Mouse (Mus musculus) ES-Bruce4 (cell line): Measurements from ENCODE around the gene Abca12. TPM values are rescaled to one million over a fixed set of nuclear protein-coding genes. Genes with fewer than 3 reads are reported as not detected.

Experiments used
- H3K27ac ChIP-seq: 2 replicates; pipeline ENCODE4 v1.5.1; 2012; ENCODE audit warnings: low read length, inconsistent platforms; ENCODE audit not compliant: insufficient read depth
- H3K27me3 ChIP-seq: 2 replicates; pipeline ENCODE4 v1.6.1; 2012; ENCODE audit warnings: mild to moderate bottlenecking, low read length, inconsistent platforms; ENCODE audit not compliant: control insufficient read depth, poor library complexity, insufficient read depth, severe bottlenecking
- H3K36me3 ChIP-seq: 2 replicates; pipeline ENCODE4 v1.6.1; 2012; ENCODE audit warnings: inconsistent platforms, mild to moderate bottlenecking, low read length, moderate library complexity; ENCODE audit not compliant: control insufficient read depth, poor library complexity, insufficient read depth, severe bottlenecking
- H3K4me1 ChIP-seq: one replicate; pipeline ENCODE4 v1.8.1; 2011; ENCODE audit warnings: low read length; ENCODE audit not compliant: control insufficient read depth, insufficient read depth
- H3K4me3 ChIP-seq: 2 replicates; pipeline ENCODE4 v1.5.1; 2011; ENCODE audit warnings: low read depth, mild to moderate bottlenecking, low read length
- H3K9ac ChIP-seq: 2 replicates; pipeline ENCODE4 v1.6.1; 2012; ENCODE audit warnings: low read depth, mild to moderate bottlenecking, inconsistent platforms; ENCODE audit not compliant: poor library complexity, severe bottlenecking
- H3K9me3 ChIP-seq: replicated peaks from 2 replicates; pipeline ENCODE4 v1.6.1; 2012; ENCODE audit warnings: mild to moderate bottlenecking, low read length, inconsistent platforms; ENCODE audit not compliant: control insufficient read depth, poor library complexity, insufficient read depth, severe bottlenecking
- CTCF ChIP-seq: IDR thresholded peaks from one replicate; pipeline ENCODE4 v1.8.1; 2011; ENCODE audit warnings: low read depth, low read length
- EP300 ChIP-seq: IDR thresholded peaks from 2 replicates; pipeline ENCODE4 v1.6.1; 2011; ENCODE audit warnings: low read depth, low read length; ENCODE audit not compliant: insufficient read depth
- POLR2A ChIP-seq: IDR thresholded peaks from one replicate; pipeline ENCODE4 v1.8.1; 2011; ENCODE audit warnings: low read length; ENCODE audit not compliant: insufficient read depth
- polyA plus RNA-seq: library from polyadenylated mRNA; stranded (reverse); fragments of >200 nt; gene quantifications from 2 replicates; pipeline ENCODE4 v1.2.4, GENCODE M21; 2011; ENCODE audit warnings: low read depth; ENCODE audit not compliant: missing spikeins, insufficient read depth, insufficient read length

The Abca12 gene
- polyA plus RNA-seq, 1 experiment, result 0.24 TPM

GRCm38 (mm10) chr1:71270083-71270482, 144.6 kb downstream of the Abca12 start:
- no peak for TF ChIP-seq POLR2A
- no peak for TF ChIP-seq CTCF
- no peak for TF ChIP-seq EP300
- Histone ChIP-seq H3K9ac (no peak overlapping the region), H3K9me3 (no peaks in the 10 kb centered on the region)

GRCm38 (mm10) chr1:71266630-71267029, 148.1 kb downstream of the Abca12 start:
- H3K9ac ChIP-seq, result no peak overlapping the region
- no peaks in the 10 kb centered on the region for H3K9me3 ChIP-seq
- H3K27me3 ChIP-seq, result no peaks in the 10 kb centered on the region
- H3K36me3 ChIP-seq, result no peaks in the 10 kb centered on the region
- H3K4me3 ChIP-seq, result no peak overlapping the region
- H3K4me1 ChIP-seq, result no peaks in the 10 kb centered on the region
- H3K27ac ChIP-seq, result no peak overlapping the region
- TF ChIP-seq EP300 (no peak), CTCF (no peak), POLR2A (no peak)

More at GRCm38 (mm10) chr1:71270083-71270482, 144.6 kb downstream of the Abca12 start:
- Histone ChIP-seq H3K27me3 (no peaks in the 10 kb centered on the region), H3K4me1 (no peaks in the 10 kb centered on the region), H3K36me3 (no peaks in the 10 kb centered on the region), H3K27ac (no peak overlapping the region), H3K4me3 (no peak overlapping the region)

- Histone ChIP-seq H3K9me3 (no peaks in the 10 kb centered on the region), H3K27ac (no peak overlapping the region), H3K9ac (no peak overlapping the region), H3K36me3 (no peaks in the 10 kb centered on the region), H3K27me3 (no peaks in the 10 kb centered on the region), H3K4me1 (no peaks in the 10 kb centered on the region), H3K4me3 (no peak overlapping the region)
- no peak for TF ChIP-seq POLR2A
- no peak for TF ChIP-seq CTCF
- no peak for TF ChIP-seq EP300
Observed at GRCm38 (mm10) chr1:71263532-71263931, 151.2 kb downstream of the Abca12 start.

GRCm38 (mm10) chr1:71244647-71245046, 170.1 kb downstream of the Abca12 start:
- Histone ChIP-seq H3K9ac (no peak overlapping the region), H3K9me3 (no peaks in the 10 kb centered on the region), H3K4me1 (peaks cover 3% of the 10 kb centered on the region), H3K27me3 (no peaks in the 10 kb centered on the region; the same call in none of the 2 replicates), H3K36me3 (no peaks in the 10 kb centered on the region), H3K27ac (no peak overlapping the region), H3K4me3 (no peak overlapping the region)
- no peak for TF ChIP-seq CTCF
- peak; percentile 64; the same call in 1 of the 2 replicates for TF ChIP-seq EP300
- no peak for TF ChIP-seq POLR2A

- no peaks in the 10 kb centered on the region for H3K9me3 ChIP-seq
- H3K27me3 ChIP-seq, result no peaks in the 10 kb centered on the region; the same call in 1 of the 2 replicates
- H3K36me3 ChIP-seq, result no peaks in the 10 kb centered on the region
- no peak overlapping the region for H3K9ac ChIP-seq
- H3K4me3 ChIP-seq, result no peak overlapping the region
- peaks cover 3% of the 10 kb centered on the region for H3K4me1 ChIP-seq
- TF ChIP-seq EP300 (no peak), CTCF (no peak), POLR2A (no peak)
- no peak overlapping the region for H3K27ac ChIP-seq
Observed at GRCm38 (mm10) chr1:71241396-71241795, 173.3 kb downstream of the Abca12 start.

GRCm38 (mm10) chr1:71239586-71239985, 175.1 kb downstream of the Abca12 start:
- no peak for TF ChIP-seq EP300
- no peak for TF ChIP-seq CTCF
- no peak for TF ChIP-seq POLR2A
- Histone ChIP-seq H3K4me3 (no peak overlapping the region), H3K9ac (no peak overlapping the region), H3K4me1 (peaks cover under 1% of the 10 kb centered on the region), H3K36me3 (no peaks in the 10 kb centered on the region), H3K27ac (no peak overlapping the region), H3K27me3 (no peaks in the 10 kb centered on the region; the same call in 1 of the 2 replicates), H3K9me3 (no peaks in the 10 kb centered on the region)
